ENCODE assay signal across 10 mouse cellular contexts in genomic region chr11:63168551-63169258, GRCm38 (mm10). TPM values are rescaled to one million over a fixed set of nuclear protein-coding genes. Genes with fewer than 3 reads are reported as not detected.
DNase-seq lines count a peak whose midpoint lies in the region; ATAC-seq and TF ChIP-seq lines count a peak whose summit lies in the region.
"Had no signal": no experiment of that assay in that cellular context is flagged by ENCODE, and none has a peak within 500 bp of the region (broad histone marks: within the 10 kb centered on the region; RNA-seq: fewer than 3 reads in every experiment).

No protein-coding gene starts in this region.

- TF ChIP-seq CTCF in layer of hippocampus, adult 2 months (conservative IDR thresholded peaks at IDR 0.05), result peak; percentile 35

- H3K9ac ChIP-seq in stomach, embryonic 16.5 days (ENCODE audit: low read length), result no peak overlapping the region
- H3K9ac ChIP-seq: forebrain, embryonic 12.5 days; neural tube, embryonic 15.5 days had no signal

- no peak for ATAC-seq in stomach, embryonic 16.5 days (ENCODE audit: insufficient read depth, low FRiP score)
- ATAC-seq: Patski had no signal

- no peak overlapping the region for H3K27ac ChIP-seq in layer of hippocampus, adult 2 months
- H3K27ac ChIP-seq in stomach, embryonic 16.5 days (ENCODE audit: low read length), result peak overlapping the region; percentile 61
- H3K27ac ChIP-seq: forebrain, embryonic 12.5 days; neural tube, embryonic 15.5 days had no signal

- H3K4me1 ChIP-seq in stomach, embryonic 16.5 days (ENCODE audit: control insufficient read depth, insufficient read depth, low read length), result peaks cover 5% of the 10 kb centered on the region; the same call in 1 of the 2 replicates
- H3K4me1 ChIP-seq: forebrain, embryonic 12.5 days had no signal

- H3K27me3 ChIP-seq in stomach, embryonic 16.5 days (ENCODE audit: control insufficient read depth, insufficient read depth, low read length), result no peaks in the 10 kb centered on the region
- H3K27me3 ChIP-seq: forebrain, embryonic 12.5 days; neural tube, embryonic 15.5 days; Patski had no signal

- H3K9me3 ChIP-seq in stomach, embryonic 16.5 days (replicated peaks; ENCODE audit: control insufficient read depth, low read length), result no peaks in the 10 kb centered on the region
- H3K9me3 ChIP-seq: forebrain, embryonic 12.5 days; neural tube, embryonic 15.5 days had no signal

- no peaks in the 10 kb centered on the region for H3K36me3 ChIP-seq in stomach, embryonic 16.5 days (ENCODE audit: control insufficient read depth, insufficient read depth, low read length)
- H3K36me3 ChIP-seq: forebrain, embryonic 12.5 days; neural tube, embryonic 15.5 days had no signal

- no peak overlapping the region for H3K4me2 ChIP-seq in stomach, embryonic 16.5 days (ENCODE audit: low read depth, low read length)
- H3K4me2 ChIP-seq: forebrain, embryonic 12.5 days; neural tube, embryonic 15.5 days had no signal

- WGBS in stomach, embryonic 16.5 days, result 19% methylated on average over 9 of the region's 9 CpGs

- no peak overlapping the region for H3K4me3 ChIP-seq in layer of hippocampus, adult 2 months
- no peak overlapping the region for H3K4me3 ChIP-seq in stomach, embryonic 16.5 days (replicated peaks; ENCODE audit: low read length)
- H3K4me3 ChIP-seq: forebrain, embryonic 12.5 days; neural tube, embryonic 15.5 days had no signal

- DNase-seq in layer of hippocampus, adult 2 months (ENCODE audit: low spot score in 2 of 2), result no peak
- DNase-seq in layer of hippocampus, adult 9-10 months (ENCODE audit: low spot score), result no peak
- peak; percentile 23 for DNase-seq in embryo, embryonic 9.5 days (ENCODE audit: extremely low spot score)
- DNase-seq in kidney, postnatal 10 days, result peak; percentile 52
- DNase-seq in neural tube, embryonic 10.5 days (ENCODE audit: extremely low spot score, low spot score), result no peak
- DNase-seq in urinary bladder, adult 18-20 months (ENCODE audit: low spot score in 2 of 2), result no peak

RNA-seq across cellular contexts. Expression of gene Pmp22, which starts 39.9 kb away (rescaled TPM):
- 10 to 100 TPM; 17.9 to 21.4 TPM for total RNA-seq in layer of hippocampus, adult 2 months (2021)
- polyA plus RNA-seq in stomach, embryonic 16.5 days (2015; fragmentation: Nextera tagmentation; extraction: Ambion mirVana), result 200 and 221 TPM in 2 replicates

Comparison
In these comparisons a context has a peak if more than half of its experiments do, and no peak if none do; other contexts are left out.
1. DNase-seq: peak in embryo, embryonic 9.5 days (single experiment) and kidney, postnatal 10 days (single experiment); none in layer of hippocampus, adult 2 months (0 of 2), layer of hippocampus, adult 9-10 months (single experiment), neural tube, embryonic 10.5 days (single experiment) and urinary bladder, adult 18-20 months (0 of 2).